In genomic region chr3:27338437-27338836, GRCm38 (mm10) we compare ENCODE assay signal across 10 mouse cellular contexts. TPM values are rescaled to one million over a fixed set of nuclear protein-coding genes. Genes with fewer than 3 reads are reported as not detected.
DNase-seq lines count a peak whose midpoint lies in the region; ATAC-seq and TF ChIP-seq lines count a peak whose summit lies in the region.
"Had no signal": no experiment of that assay in that cellular context is flagged by ENCODE, and none has a peak within 500 bp of the region (broad histone marks: within the 10 kb centered on the region; RNA-seq: fewer than 3 reads in every experiment).

No protein-coding gene starts in this region.

- no peak for TF ChIP-seq CTCF in G1E (IDR thresholded peaks at IDR 0.05; ENCODE audit: low read depth, low read length)

- no peaks in the 10 kb centered on the region for H3K9me3 ChIP-seq in kidney, embryonic 16.5 days (ENCODE audit: low read length)
- H3K9me3 ChIP-seq in G1E (replicated peaks) = no peaks in the 10 kb centered on the region
- no peaks in the 10 kb centered on the region for H3K9me3 ChIP-seq in forebrain, embryonic 15.5 days
- H3K9me3 ChIP-seq: embryonic facial prominence, embryonic 13.5 days; limb, embryonic 15.5 days had no signal

- no peak overlapping the region for H3K9ac ChIP-seq in kidney, embryonic 16.5 days (replicated peaks; ENCODE audit: low read length)
- no peak overlapping the region for H3K9ac ChIP-seq in forebrain, embryonic 15.5 days (replicated peaks)
- H3K9ac ChIP-seq: embryonic facial prominence, embryonic 13.5 days; limb, embryonic 15.5 days had no signal

- WGBS in kidney, embryonic 16.5 days = 28% methylated on average over 6 of the region's 6 CpGs
- WGBS in forebrain, embryonic 15.5 days = 36% methylated on average over 6 of the region's 6 CpGs

- no peak overlapping the region for H3K27ac ChIP-seq in kidney, embryonic 16.5 days (ENCODE audit: low read length)
- no peak overlapping the region for H3K27ac ChIP-seq in forebrain, embryonic 15.5 days (replicated peaks)
- H3K27ac ChIP-seq: embryonic facial prominence, embryonic 13.5 days; limb, embryonic 15.5 days had no signal

- peak; percentile 44 for DNase-seq in kidney, adult 11 months
- DNase-seq in 416B (ENCODE audit: low read depth) (peak; percentile 82), G1E (ENCODE audit: low spot score) (peak; percentile 12)
- DNase-seq in embryo, embryonic 9.5 days (ENCODE audit: extremely low spot score) = peak; percentile 19
- DNase-seq in kidney, postnatal 25 days = peak; percentile 73 to 83
- peak; percentile 6 for DNase-seq in retina, adult 2 months (ENCODE audit: low read depth, low spot score)

- H3K4me3 ChIP-seq in kidney, embryonic 16.5 days (ENCODE audit: low read length) = no peak overlapping the region
- no peak overlapping the region for H3K4me3 ChIP-seq in G1E (ENCODE audit: low read depth, low read length)
- no peak overlapping the region for H3K4me3 ChIP-seq in forebrain, embryonic 15.5 days
- H3K4me3 ChIP-seq: embryonic facial prominence, embryonic 13.5 days; limb, embryonic 15.5 days had no signal

- no peak overlapping the region for H3K4me2 ChIP-seq in kidney, embryonic 16.5 days (replicated peaks; ENCODE audit: low read depth, low read length)
- no peak overlapping the region for H3K4me2 ChIP-seq in forebrain, embryonic 15.5 days (replicated peaks)
- H3K4me2 ChIP-seq: embryonic facial prominence, embryonic 13.5 days; limb, embryonic 15.5 days had no signal

- H3K4me1 ChIP-seq in kidney, embryonic 16.5 days (ENCODE audit: insufficient read depth, low read length) = peaks cover 7% of the 10 kb centered on the region; the same call in 1 of the 2 replicates
- H3K4me1 ChIP-seq in G1E (ENCODE audit: insufficient read depth, low read depth, low read length) = peaks cover 6% of the 10 kb centered on the region; the same call in 1 of the 2 replicates
- no peaks in the 10 kb centered on the region for H3K4me1 ChIP-seq in forebrain, embryonic 15.5 days
- H3K4me1 ChIP-seq: embryonic facial prominence, embryonic 13.5 days; limb, embryonic 15.5 days had no signal

- ATAC-seq in kidney, embryonic 16.5 days (ENCODE audit: low FRiP score, low TSS enrichment) = no peak
- ATAC-seq in G1E (ENCODE audit: extremely low read depth, insufficient number of reproducible peaks, low FRiP score, poor library complexity, severe bottlenecking) = peak; percentile 54; the same call in 1 of the 2 replicates
- ATAC-seq in forebrain, embryonic 15.5 days (replicated peaks) = no peak

- no peaks in the 10 kb centered on the region for H3K36me3 ChIP-seq in kidney, embryonic 16.5 days (ENCODE audit: insufficient read depth, low read length)
- peaks cover 30% of the 10 kb centered on the region for H3K36me3 ChIP-seq in G1E (replicated peaks)
- no peaks in the 10 kb centered on the region for H3K36me3 ChIP-seq in forebrain, embryonic 15.5 days
- H3K36me3 ChIP-seq: embryonic facial prominence, embryonic 13.5 days; limb, embryonic 15.5 days had no signal

- no peaks in the 10 kb centered on the region for H3K27me3 ChIP-seq in kidney, embryonic 16.5 days (ENCODE audit: insufficient read depth, low read length)
- H3K27me3 ChIP-seq in G1E (ENCODE audit: insufficient read depth, low read length) = peaks cover 6% of the 10 kb centered on the region; the same call in 1 of the 2 replicates
- no peaks in the 10 kb centered on the region for H3K27me3 ChIP-seq in forebrain, embryonic 15.5 days
- H3K27me3 ChIP-seq: embryonic facial prominence, embryonic 13.5 days; limb, embryonic 15.5 days had no signal

RNA-seq across cellular contexts. Expression of gene Tnfsf10, which starts 21.6 kb away (rescaled TPM):
- 0.81 and 0.95 TPM in 2 replicates for polyA plus RNA-seq in kidney, embryonic 16.5 days (2015; fragmentation: Nextera tagmentation; extraction: Ambion mirVana)
- total RNA-seq in G1E (2014; fragmentation: Nextera tagmentation) (2.6 and 4.8 TPM in 2 replicates), G1E (2017) (4.7 and 5.3 TPM in 2 replicates)
- polyA plus RNA-seq in G1E (2012) = 0.03 and 0.14 TPM in 2 replicates
- polyA plus RNA-seq in forebrain, embryonic 15.5 days (2015; fragmentation: Nextera tagmentation; extraction: Ambion mirVana) = 0.10 and 0.17 TPM in 2 replicates

RNA-seq across cellular contexts. Expression of gene Ghsr, which starts 32.7 kb away (rescaled TPM):
- not detected in 2 replicates for polyA plus RNA-seq in kidney, embryonic 16.5 days (2015; fragmentation: Nextera tagmentation; extraction: Ambion mirVana)
- total RNA-seq in G1E (2014; fragmentation: Nextera tagmentation) (not detected in 2 replicates), G1E (2017) (under 0.01 and 0.16 TPM in 2 replicates)
- not detected in 2 replicates for polyA plus RNA-seq in G1E (2012)
- polyA plus RNA-seq in forebrain, embryonic 15.5 days (2015; fragmentation: Nextera tagmentation; extraction: Ambion mirVana) = 0.05 TPM in 1 of 2 replicates, not detected in the other
- polyA plus RNA-seq: embryonic facial prominence, embryonic 13.5 days; limb, embryonic 15.5 days had no signal

Comparison
In these comparisons a context has a peak if more than half of its experiments do, and no peak if none do; other contexts are left out.
1. DNase-seq: peak in every context shown above with its lines; median percentile 82 in 416B; 78 in kidney, postnatal 25 days; 44 in kidney, adult 11 months; 19 in embryo, embryonic 9.5 days; 12 in G1E; 6 in retina, adult 2 months.